Mouse (Mus musculus): ENCODE measurements around the gene Nell1.

- TF ChIP-seq CTCF (IDR thresholded peaks at IDR 0.05; ENCODE audit: low read depth, low read length) (no peak), EP300 (IDR thresholded peaks at IDR 0.05; ENCODE audit: insufficient read depth, low read depth, low read length) (no peak), POLR2A (IDR thresholded peaks at IDR 0.05; ENCODE audit: insufficient read depth, low read length) (no peak)
These were observed at the start of gene Nell1 for GRCm38 (mm10) chr7:49974841-49975440.
